Mouse (Mus musculus) G1E (cell line): Measurements from ENCODE around the gene Mef2b.

Source experiments
- CTCF ChIP-seq: IDR thresholded peaks from 2 replicates; pipeline ENCODE4 v1.5.1; 2012; ENCODE audit warnings: low read depth, low read length, inconsistent platforms, mixed read lengths
- GATA1 ChIP-seq: IDR thresholded peaks from 2 replicates; pipeline ENCODE4 v1.6.1; 2012; ENCODE audit warnings: borderline replicate concordance, low read length, inconsistent platforms, mixed read lengths
- GATA2 ChIP-seq: IDR thresholded peaks from 2 replicates; pipeline ENCODE4 v1.6.1; 2012; ENCODE audit warnings: low read depth, low read length, inconsistent platforms, borderline replicate concordance

DNA sequence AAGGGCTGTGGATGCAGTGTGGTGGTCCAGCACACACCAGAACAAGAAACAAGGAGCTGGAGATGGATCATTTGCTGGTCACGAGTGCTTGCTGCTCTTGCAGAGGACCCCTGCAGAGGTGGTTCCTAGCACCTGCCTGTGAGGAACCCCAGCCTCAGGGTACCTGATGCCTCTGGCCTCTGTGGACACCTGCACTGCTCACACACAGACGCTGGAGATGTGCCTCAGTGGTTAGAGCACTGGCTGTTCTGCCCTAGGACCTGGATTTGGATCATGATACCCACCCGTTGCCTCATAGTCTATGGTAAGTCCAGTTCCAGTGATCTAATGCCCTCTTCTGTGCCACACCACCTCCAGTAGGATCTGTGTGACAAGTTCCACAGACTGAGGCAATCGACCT is 2.9 kb upstream of the Mef2b start:
- TF ChIP-seq CTCF: no peak
- no peak for TF ChIP-seq GATA2
- TF ChIP-seq GATA1: no peak
